Mouse (Mus musculus): Measurements from ENCODE around the gene Gpr183.

The Gpr183 gene

DNA sequence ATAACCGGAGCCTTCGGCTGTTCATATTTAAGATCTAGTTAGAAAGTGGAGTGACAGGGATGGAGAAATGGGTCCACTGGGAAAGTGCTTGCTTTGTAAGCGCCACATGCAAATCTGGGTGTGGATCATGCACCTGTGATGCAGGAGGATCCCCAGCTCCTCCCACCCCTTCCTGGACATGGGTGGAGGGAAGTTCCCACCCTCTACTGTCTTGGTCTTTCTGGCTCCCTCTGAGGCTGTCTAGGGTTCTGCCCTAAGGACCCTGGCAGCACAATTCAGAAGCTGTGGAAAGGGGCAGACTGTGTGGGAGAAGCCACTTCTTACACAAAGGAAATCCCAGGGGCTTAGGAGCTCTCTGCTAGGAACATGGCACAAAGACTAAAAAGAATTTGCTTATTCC is 33.4 kb downstream of the Gpr183 start:
- DNase-seq (ENCODE audit: low read depth), result peak; percentile 79

DNA sequence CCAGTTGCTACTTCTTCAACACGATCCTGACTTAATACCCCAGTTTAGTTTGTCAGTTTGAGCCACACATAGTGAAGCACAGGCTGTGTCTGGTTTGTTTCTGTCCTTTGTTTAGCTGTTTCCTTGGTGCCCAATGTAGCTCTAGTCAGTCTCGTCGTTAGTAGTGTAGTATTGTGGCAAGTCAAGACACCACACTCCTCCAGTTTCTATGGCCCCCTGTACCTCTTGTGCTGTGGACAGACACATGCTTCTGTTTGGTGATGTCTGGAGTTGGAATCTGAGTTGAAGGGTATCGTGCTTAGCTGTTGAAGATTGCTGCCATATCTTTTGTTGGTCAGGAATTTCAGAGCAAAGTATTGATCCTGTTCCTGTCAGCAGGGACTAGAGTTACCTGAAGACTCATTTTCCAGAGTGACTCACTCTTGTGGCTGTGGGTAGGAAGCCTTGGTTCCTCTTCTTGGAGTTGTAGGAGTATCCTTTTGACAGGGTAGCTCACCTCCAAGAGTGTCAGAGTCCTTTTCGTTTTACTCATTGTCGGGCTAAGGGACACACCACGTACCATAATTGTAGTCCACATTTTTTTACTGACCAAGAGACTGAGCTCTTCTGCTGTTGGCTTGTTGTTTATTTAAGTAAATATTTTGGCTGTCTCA is 34.1 kb downstream of the Gpr183 start:
- DNase-seq (ENCODE audit: low read depth), result peak; percentile 80

DNA sequence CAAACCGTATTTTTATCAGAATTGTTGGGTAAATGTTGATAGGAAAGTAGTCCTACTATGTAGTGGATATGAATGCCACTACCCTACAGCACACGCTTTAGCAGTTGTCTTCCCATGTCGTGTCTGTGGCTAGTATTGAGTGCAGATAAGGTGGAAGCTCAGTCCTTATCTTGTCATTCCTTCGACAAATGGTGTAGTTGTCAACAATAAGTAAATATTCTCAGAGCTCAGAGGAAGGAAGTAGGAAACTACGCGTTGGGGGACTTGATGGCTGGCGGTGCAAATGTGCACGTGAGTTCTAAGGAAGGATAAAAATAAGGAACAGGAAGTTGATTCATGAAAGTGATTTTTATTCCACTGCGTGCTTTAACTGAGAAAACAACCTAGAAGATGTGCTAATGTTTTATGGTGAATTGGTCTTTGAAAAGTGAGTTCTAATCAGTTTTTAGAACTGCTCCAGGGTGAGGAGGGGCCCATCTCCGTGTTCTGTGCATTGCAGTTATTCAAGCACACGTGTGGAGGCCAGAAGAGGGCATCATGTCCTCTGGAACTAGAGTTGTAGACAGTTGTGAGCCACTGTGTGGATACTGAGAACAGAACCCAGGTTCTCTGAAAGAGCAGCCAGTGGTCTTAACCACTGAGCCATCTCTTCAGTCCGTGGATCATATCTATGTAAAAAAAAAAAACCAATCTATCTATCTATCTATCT is 35.6 kb downstream of the Gpr183 start:
- DNase-seq (ENCODE audit: low read depth), result peak; percentile 84

DNA sequence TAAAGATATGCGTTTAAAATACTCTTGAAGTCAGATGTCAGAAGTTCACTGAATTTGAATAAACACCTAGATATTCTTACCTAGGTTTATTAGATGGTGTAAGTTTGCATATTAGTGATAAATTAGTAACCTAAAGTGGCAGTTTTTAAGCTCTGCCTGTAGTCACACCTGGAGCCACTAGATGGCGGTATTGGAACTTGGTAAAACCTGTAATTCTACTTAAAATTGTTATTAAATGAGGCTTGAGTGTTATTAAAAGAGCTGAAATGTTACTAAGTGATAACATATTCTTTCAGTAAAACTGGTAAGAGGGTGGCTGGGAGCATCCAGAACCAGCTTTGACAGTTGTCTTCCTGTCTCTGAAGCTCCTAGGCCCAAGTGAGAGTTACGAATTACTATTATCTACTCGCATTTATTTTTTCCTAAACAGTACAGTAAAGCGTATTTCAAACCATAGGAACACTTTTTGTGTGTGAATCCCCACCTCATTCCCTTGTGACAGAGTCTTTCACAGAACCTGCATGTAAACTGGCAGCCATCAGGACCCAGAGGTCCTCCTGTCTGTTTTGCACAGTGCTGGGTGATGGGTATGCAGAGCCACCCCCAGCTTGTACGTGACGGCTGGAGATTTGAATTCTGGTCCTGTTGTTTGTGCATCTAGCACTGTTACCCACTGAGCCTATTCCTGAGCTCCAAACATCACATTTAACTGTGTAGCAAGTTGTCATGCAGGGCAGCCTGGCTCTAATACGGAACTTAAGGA is 36.4 kb downstream of the Gpr183 start:
- peak; percentile 92 for DNase-seq (ENCODE audit: low read depth)

DNA sequence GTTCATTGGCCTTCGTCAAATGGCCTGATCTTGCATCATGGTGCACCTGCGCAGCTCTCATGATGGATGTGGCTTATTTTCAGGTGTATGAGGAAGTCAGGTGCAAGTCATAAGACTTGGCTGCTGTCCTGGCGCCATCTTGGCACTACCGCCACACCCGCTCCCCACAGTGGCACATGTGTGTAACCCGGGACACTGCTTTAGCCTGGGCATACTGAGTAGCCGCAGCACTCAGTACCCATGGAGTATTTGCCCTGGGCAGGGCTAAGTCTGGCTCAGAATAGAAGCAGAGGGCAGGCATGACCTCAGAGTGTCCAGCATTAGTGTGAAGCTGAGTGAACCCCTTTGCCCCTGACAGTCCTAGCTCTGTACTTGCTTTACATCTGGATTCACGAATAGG is 37.5 kb downstream of the Gpr183 start:
- DNase-seq (ENCODE audit: low read depth), result no peak

DNA sequence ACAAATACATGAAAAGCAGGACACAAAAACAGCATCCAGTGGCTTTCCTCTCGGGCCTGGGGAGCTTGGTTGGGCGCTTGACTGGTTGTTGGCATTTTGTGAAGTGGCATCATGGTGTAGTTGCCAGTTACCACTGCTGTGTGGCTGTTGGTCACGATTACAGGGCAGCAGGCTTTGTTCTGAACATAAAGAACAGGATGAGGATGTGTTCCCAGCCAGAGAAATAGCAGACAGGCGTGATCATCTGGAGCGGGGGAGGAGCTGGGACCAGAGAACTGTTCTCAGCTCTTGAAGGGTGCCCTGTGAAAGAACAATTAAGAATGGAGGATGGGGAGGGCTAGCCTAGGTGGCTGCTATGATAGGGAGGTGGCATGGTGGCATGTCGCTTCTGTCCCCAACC is 38.1 kb downstream of the Gpr183 start:
- DNase-seq (ENCODE audit: low read depth), result no peak

DNA sequence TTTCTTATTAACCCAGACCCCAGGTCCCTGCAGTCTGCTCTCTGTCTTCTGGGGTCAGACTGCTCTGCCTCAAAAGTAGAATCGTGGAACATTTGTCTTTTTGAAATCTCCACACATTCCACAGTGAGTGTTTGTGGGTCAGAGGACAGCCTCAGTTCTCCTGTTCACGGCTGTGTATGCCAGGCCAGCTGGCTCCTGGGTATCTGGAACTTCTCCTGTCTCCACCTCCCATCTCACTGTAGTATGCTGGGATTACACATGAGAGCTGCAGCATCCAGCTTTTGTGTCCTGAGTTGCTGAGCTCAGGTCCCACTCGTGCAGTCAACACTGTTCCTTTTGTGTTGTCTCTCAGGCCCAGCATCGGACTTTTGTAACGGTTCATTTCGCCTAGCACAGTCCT is 40.1 kb downstream of the Gpr183 start:
- no peak for DNase-seq (ENCODE audit: low read depth)

DNA sequence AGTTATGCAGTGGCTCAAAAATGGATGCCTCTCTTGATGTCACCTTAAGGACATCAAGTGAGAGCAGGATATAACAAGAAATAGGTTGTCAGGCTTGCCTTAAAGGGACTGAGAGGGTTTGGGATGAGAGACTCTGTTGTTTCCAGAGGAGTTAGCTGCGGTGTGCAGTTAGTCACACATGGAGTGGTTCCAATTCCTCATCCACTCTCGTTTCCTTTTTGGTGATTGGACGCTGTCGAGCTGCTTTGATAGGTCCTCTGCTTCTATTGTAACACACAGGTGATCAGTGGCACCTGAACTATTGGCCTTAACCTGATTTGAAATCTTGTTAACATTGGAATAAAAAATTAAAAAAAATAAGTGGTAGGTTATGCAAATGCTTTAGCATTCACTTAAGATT is 42.3 kb downstream of the Gpr183 start:
- DNase-seq (ENCODE audit: low read depth), result no peak

DNA sequence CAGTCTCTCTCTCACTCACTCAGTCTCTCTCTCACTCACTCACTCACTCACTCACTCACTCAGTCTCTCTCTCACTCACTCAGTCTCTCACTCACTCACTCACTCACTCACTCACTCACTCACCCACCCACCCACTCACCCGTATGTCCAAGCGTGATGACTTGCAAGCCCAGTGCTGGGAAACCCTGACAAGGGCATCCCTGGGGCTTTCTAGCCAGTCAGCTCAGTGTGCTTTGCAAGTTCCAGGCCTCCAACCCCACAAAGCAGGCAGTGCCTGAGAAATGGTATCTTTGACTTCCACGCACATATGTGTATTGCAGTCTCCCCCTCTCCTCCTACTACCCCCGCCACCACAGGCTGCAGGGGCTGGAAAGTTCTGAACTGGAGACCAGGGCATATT is 43.0 kb downstream of the Gpr183 start:
- no peak for DNase-seq (ENCODE audit: low read depth)

DNA sequence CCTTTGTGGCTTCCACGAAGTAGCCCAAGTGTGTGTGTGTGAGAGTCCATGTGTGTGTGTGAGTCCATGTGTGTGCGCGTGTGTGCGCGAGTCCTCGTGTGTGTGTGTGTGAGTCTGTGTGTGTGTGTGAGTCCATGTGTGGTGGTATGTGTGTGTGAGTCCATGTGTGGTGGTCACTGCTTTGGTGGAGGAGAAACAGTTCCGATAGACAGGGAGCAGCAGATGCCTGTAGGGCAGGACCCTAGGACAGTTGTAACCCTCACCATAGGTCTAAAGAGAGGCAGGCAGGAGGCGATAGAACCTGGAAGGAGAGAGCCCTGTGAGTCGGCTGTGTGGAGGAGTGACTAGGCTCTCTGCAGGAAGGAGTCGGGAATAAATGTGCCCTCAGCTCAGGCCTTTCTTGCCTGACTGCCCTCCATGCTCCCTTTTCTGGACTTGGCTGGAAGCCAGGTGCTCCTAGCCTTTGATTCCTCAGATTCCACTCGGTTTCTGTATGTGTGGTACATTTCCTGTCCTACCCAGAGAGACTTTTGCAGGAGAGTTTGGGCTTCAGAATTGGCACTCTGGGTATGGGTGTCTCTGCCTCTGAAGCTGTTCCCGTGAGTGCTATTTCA is 44.4 kb downstream of the Gpr183 start:
- no peak for DNase-seq (ENCODE audit: low read depth)

DNA sequence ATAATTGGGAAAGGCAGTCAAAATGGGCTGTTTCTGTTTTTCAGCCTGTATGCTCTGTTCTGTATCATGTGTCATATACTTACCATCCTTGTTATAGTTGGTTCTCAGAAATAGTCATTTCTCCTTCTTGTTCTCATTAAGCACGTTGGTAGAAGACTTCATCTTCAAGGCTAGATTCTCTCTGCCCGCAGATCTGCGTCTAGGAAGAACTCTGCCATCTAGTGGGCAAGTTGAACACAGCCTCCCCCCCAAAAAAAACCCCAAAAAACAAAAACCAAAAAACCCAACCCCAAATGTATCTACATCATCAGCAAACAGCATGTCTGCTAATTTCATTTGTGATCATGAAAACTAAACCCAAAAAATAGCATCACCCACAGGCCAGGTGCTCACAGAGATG is 45.2 kb downstream of the Gpr183 start:
- peak; percentile 84 for DNase-seq (ENCODE audit: low read depth)

DNA sequence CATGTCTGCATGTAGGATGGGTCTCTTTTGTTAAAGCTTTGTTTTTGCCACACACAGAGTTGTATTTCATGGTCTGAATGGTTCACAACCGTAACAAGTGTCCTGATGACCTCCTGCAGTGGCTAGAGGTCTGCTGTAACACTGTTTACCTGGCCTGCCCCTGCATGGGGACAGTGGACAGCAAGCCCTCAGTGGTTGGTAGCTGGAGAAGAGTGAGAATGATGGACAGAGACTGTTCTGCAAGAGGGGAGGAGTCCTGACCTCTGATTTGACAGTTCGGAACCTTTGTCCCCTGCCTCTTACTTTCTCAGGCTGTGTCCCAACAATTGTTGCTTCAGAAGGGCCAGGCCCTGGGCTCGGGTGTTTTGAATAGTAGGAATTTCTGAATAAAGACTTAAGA is 46.7 kb downstream of the Gpr183 start:
- DNase-seq (ENCODE audit: low read depth), result no peak

DNA sequence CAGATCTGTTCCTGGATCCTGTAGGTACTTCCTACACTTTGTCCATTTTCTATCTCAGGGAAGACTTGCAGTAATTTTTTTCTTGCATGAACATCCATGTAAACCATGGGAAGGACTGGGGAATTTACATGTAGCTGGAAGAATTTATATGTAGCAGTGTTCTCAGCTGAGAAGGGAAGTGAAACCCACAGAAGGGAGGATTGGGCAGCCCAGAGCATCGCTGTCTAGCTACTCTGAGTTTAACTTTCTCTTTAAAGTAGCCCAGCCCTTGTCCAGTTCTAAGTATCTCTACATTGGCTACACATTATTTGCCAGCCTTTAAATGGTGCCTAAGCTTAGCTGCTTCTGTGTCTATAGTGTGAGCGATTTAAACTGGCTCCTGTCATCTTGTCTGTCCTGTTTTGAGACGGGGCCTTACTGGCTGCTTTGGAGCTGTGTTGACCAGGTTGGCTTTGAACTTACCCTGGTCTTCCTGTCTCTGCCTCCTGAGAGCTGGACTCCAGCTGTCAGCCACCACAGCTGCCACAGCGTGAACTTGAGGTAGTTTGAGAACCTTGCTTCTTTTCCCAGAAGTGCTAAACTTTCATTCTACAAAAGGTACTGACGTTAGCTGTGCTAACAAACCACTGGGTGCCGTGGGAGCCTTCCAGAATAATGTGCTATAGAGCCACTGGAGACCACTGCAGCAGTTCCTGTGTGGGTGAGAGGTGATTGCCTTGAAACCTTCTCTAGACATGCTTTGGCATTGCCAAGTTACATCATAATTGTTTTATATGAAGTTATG is 48.5 kb downstream of the Gpr183 start:
- peak; percentile 77 for DNase-seq (ENCODE audit: low read depth)

DNA sequence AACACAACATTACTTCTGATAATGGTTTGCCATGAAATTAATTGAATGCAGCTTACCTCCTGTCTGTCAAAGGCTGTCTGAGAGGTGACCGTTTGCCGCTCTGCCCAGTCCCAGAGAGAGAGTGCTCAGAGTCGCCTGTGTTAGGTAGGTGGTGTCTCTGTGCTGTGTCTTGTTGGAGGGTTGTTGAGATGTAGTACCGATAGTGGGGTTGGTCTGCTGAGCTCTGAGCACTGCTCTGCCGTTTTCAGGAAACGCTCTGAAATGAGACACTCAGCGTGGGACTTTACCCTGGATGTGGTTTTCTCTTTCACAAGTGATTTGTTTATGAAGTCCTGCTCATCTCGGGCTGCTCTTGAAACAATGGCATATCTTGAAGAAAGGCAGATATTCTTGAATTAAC is 49.4 kb downstream of the Gpr183 start, which contains the start of gene Gpr18:
Gene Gpr18, minus strand, starts transcription at position 161 of the 400 bp plus-strand sequence.
- DNase-seq (ENCODE audit: low read depth), result peak; percentile 92

DNA sequence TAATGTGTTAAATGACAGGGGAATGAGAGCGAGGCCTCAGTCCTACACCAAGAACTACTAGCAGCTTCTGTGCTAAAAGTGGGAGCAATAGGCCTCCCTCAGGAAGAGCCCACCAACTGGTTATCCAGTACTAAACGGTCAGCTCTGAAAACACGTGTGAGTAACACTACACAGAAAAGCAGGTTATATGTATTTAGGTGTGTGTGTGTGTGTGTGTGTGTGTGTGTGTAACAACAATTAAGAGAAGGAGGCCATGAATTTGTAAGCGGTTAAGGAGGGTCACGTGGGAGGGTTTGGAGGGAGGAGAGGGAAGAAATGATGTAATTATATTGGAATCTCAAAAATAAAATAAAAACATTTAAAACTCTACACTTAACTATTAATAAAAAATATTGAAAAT is 49.9 kb downstream of the Gpr183 start:
- peak; percentile 66 for DNase-seq (ENCODE audit: low read depth)

DNA sequence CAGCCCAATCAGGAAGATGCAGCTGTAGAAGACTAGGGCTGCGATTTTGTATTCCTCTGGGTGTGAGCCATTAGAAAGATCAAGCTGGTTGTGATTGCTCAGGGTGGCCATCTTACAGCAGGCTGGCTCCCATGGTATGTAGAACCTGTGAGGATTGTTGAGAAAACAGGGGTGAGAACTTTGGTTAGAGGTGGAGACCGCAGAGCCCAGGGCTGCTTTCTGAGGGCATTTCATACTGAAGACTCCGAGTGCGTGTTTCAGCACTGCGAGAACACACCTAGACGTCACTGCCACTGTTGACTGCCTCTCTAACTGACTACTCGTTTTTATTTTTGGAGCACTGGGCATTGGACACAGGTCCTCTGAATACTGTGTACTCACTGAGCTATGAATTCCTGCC is 52.5 kb downstream of the Gpr183 start:
- DNase-seq (ENCODE audit: low read depth), result no peak

DNA sequence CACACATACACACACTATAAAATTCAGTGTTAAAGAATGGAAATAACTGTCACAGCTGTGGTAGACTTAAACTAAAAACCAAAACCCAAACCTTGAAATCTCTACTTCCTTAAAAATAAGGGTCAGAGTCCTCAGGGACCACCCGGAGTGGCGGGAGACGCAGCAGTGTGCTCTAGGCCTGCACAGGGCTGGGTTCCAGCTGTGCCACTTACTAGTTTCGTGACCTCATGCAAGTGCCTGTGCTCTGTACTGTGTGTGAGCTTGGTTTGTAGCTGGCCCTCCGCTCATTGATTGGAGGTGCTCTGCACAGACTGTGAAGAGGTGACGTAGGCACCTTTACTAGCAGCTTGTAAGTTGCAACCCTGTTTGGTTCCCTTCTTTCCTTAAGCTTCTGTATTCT is 55.1 kb downstream of the Gpr183 start:
- DNase-seq (ENCODE audit: low read depth), result no peak

DNA sequence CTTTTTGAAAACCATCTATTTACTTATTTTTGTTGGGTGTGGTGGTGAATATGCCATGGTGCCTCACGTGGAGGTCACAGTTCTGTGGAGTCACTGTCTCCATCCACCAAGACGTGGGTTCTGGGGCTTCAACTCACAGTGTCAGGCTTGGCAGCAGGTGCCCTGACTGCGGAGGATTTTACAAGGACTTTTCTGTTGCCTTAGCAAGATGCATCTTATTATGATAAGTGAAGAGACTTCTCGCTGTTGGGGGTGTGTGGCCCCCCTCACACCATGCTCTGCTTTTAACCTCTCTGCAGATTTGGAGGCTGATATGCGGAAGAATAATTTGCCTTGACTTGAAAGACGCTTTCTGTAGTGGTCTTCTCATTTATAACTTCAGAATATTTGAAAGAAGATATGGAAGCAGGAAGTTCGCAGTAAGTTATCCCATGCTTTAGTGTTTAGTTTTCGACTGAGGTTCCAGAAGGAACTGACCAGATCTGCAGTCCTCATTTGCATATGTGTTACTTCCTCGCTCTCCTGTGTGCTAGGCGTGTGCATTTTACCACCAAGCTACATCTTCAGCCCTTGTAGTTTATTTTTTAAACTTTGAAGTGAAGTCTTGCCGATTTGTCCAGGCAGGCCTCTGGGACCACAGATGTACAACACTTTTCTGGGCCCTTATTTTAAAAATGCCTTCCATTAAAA is 57.9 kb downstream of the Gpr183 start:
- DNase-seq (ENCODE audit: low read depth), result peak; percentile 50

DNA sequence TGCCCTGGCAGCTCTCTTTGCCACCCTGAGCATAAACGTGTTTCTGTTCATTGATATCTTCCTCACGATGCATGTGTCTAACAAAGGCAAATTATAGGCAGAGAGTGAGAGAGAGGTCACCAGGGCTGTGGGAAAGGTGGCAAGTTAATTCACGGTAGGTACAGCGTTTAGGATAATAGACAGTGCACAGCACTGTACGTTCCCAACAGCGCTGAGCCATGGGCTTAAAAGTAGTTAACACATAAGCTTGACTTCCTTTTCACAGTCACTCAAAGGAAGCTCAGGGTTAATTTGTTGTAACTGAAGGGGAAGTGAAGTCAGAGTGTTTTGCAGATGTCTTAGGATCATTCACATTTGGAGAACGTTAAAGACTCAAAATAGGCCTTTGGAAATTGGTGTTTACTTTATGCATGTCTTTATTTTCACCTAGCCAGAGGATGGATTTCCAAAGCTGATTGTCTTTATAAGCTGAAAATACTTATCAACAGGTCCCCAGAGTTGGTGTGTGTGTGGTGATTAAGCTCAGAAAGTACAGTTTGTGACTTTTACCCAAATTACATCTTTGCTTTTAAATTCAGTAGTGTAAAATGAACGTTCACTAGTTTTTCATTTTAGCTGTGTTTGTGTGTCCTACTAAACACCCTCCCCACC is 58.5 kb downstream of the Gpr183 start:
- DNase-seq (ENCODE audit: low read depth), result peak; percentile 72

DNA sequence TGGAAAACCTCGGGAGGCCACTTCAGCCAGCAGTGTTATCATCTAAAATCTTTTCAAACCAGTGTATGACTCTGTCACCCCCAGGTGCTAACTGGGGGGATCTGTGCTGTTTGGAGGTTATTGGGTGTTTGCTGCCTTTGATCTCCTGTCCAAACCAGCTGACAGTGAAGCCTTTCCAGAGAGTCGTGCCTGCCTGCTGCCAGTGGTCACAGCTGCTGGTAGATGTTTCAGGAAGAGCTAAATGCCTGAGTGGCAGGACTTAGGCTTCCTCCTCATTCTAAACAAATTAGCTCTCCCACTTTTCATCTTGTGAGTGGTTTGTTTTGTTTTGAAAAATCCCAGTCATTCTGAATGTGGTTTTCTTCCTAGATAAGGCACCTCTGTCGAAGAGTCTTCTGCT is 60.2 kb downstream of the Gpr183 start:
- DNase-seq (ENCODE audit: low read depth), result peak; percentile 47

DNA sequence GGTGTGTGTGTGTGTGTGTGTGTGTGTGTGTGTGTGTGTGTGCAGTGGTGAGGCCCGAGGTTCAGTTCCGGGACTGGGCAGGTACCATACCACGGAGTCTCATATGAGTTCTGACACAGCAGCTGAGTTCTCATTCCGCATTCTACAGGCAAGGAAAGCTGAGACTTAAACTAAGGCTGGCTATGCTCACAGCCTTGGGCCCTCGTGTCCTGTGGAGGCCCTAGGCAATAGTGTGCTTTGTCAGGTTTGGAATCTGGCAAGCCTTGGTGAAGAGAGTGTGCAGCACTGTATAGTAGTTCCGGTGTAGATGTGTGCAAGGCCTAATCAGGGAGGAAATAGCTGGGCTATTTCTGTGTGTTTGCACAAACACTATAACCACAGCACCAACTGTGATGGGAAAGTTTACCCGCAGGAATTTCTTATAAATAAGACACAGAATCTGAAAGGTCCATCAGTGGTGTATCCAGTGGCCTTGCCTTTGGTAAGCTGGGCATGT is 61.6 kb downstream of the Gpr183 start:
- peak; percentile 54 for DNase-seq (ENCODE audit: low read depth)
